Mouse (Mus musculus) olfactory bulb, adult 2 months (tissue): ENCODE data around the gene Rgp1. TPM values are rescaled to one million over a fixed set of nuclear protein-coding genes. Genes with fewer than 3 reads are reported as not detected.
"Not testable (repeated sequence)": the region's sequence is repeated elsewhere in the genome, so short reads cannot be mapped to it uniquely, and the experiment has no call there.

ENCODE experiments used
- H3K27ac ChIP-seq: fragments of 200-500 bp; 2 replicates; pipeline ENCODE4 v1.5.1; 2012; ENCODE audit warnings: low read depth, low read length; ENCODE audit not compliant: insufficient read depth
- H3K4me1 ChIP-seq: fragments of 200-500 bp; 2 replicates; pipeline ENCODE4 v1.6.1; 2012; ENCODE audit warnings: low read length; ENCODE audit not compliant: control insufficient read depth, insufficient read depth
- H3K4me3 ChIP-seq: fragments of 200-500 bp; 2 replicates; pipeline ENCODE4 v1.5.1; 2012; ENCODE audit warnings: mild to moderate bottlenecking, low read depth, low read length, moderate library complexity; ENCODE audit not compliant: insufficient read depth
- CTCF ChIP-seq: fragments of 200-500 bp; IDR thresholded peaks from 2 replicates; pipeline ENCODE4 v1.5.1; 2012; ENCODE audit warnings: low read depth, mild to moderate bottlenecking, low read length, moderate library complexity; ENCODE audit not compliant: insufficient read depth
- POLR2A ChIP-seq: fragments of 200-500 bp; IDR thresholded peaks from 2 replicates; pipeline ENCODE4 v1.6.1; 2012; ENCODE audit warnings: mild to moderate bottlenecking, low read depth, low read length, moderate library complexity; ENCODE audit not compliant: insufficient read depth
- WGBS: fragments of 180-500 bp; shearing (Covaris S2); methylation state at CpG from one replicate; pipeline ENCODE4 v1.1.7; 2018; 5-methylcytosine and 5-hydroxymethylcytosine counted together
- polyA plus RNA-seq: library from polyadenylated mRNA; stranded (reverse); fragments of >200 nt; gene quantifications from 2 replicates; pipeline ENCODE4 v1.2.4, GENCODE M21; 2012; ENCODE audit warnings: low replicate concordance; ENCODE audit not compliant: missing spikeins, insufficient read depth, insufficient read length

Gene Rgp1
- polyA plus RNA-seq, 1 experiment = not detected

DNA sequence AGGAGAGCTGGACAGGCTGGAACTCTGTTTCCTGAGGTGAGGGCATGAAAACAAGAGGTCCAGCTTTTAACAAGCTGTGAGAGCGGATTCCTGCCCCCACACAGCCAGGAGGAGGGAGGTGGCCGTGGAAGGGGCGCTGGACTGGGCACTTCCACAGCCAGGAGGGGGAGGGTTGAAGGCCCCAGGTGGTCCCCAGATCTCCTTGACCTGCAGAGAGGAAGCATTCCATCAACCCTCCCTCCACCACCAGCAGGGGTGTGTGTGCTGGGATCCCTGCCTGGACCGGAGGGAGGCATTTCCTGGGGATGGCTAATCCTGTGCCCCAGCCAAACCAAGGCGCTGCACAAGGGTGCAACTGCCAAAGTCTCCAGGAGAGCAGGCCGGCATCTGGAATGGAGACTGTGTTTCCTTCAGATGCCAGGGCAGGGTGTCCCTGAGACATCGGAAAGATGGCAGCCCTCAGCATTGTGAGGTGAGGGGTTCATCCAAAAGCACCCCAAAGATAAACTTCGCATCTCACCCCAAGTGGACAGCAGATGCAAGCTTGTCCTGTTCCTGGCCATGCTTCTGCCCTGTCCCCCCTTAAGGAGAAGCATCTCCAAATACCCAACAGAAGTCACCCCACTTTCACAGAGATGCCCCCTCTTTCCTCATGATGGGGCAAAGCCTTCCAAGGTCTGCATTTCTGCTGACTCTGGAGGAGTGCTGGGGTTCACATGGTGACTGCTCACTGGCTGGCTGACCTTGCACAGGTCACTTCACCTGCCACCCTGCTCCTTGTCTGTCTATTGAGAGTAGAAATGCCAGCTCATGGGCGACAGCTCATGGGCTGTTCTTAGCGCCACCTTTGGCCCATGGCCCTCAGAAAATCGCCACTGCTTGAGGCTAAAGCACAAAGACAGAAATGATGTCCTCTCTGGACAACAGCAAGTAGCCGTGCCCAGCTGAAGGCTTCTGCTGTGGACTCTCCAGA, 6.2 kb downstream of the Rgp1 start, which contains the start of gene Msmp:
Gene Msmp (minus strand): TSS at position 51 of the 973 bp plus-strand sequence.
- Histone ChIP-seq H3K27ac (no peak within 1 kb of the TSS), H3K4me3 (no peak within 1 kb of the TSS), H3K4me1 (peaks cover 11% of the 10 kb centered on the region)
- WGBS = 69% methylated on average over 12 of the region's 12 CpGs
- TF ChIP-seq POLR2A = no peak
- TF ChIP-seq CTCF = no peak

DNA sequence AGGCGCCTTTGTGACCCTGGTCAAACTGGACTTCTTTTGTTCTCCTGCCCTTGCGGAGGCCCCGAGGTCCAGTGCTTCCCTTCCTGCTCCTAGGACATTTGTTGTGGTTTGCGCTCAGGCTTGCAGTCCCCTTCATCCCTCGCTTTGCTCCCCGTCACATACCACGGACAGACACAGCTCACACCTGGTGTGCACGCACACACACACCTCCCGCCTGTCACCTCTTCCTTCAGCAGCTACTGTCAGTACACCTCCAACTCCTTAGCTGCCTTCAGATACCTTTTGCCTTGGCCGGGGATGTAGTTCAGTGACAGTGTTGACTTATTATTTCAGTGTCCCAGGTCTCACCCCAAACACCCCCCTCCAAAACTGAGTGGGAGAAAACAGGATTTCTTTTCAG, 7.2 kb downstream of the Rgp1 start:
- 57% methylated on average over 10 of the region's 10 CpGs for WGBS
- no peak for TF ChIP-seq CTCF
- no peak for TF ChIP-seq POLR2A
- Histone ChIP-seq H3K27ac (no peak overlapping the region), H3K4me1 (peaks cover 10% of the 10 kb centered on the region), H3K4me3 (no peak overlapping the region)

DNA sequence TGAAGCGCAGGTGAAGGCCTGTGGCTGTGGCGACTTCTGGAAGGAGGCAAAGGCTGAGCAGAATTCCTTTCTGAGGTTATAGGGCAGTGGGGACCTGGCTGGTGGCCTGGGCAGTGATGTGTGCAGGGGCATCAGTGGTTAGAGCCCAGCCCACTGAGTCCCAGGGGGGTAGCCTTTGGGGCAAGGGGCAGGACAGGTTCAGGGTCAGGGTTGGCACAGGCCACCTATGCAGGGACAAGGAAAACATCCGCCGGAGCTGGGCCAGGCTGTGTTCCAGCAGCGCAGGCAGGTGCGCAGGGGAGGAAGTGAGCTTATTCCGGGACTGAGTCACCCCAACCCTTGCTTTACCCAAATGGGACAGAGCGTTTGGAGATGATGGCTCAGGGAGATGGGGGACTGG, 7.9 kb downstream of the Rgp1 start:
- TF ChIP-seq CTCF = no peak
- no peak for TF ChIP-seq POLR2A
- H3K4me3 ChIP-seq = no peak overlapping the region
- no peak overlapping the region for H3K27ac ChIP-seq
- WGBS = 67% methylated on average over 8 of the region's 8 CpGs
- peaks cover 10% of the 10 kb centered on the region for H3K4me1 ChIP-seq

DNA sequence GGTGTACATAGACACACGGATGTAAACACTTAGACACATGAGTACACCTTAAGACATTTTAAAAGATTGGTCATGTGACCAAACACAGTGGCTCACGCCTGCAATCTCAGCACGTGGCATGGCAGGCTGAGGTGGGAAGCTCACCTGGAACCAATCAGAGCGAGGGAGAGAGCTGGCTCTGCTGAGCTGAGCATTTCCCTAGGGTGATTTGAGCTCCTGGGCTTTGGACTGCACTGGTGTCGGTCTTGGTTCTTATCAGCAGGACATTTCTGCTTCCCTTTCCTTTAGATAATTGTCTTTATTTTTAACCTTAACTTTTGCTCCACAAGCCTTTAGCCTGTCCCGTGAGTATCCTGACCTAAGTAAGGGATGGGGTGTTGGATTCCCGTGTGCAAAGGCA, 9.2 kb downstream of the Rgp1 start:
- peaks cover 10% of the 10 kb centered on the region for H3K4me1 ChIP-seq
- 67% methylated on average over 7 of the region's 7 CpGs for WGBS
- TF ChIP-seq CTCF (no peak), POLR2A (no peak)
- H3K4me3 ChIP-seq = no peak overlapping the region
- H3K27ac ChIP-seq = no peak overlapping the region

DNA sequence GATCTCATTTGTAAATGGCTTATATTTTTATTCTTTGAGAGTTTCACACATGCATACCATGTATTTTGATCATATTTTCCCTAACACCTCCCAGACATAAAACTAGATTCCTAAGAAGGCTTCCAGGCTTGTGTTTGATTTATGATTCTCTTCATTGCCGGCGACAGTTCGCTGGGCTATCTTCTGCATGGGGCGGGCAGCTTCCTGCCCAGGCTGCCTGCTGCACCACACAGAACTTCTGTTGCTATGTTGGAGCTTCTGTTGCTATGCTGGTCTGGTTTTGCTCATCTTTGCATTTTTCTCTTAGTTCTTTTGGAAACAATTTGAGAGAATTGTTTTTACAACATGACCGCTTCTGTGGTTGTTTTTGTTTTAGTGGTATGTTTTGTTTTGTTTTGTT, 13.0 kb downstream of the Rgp1 start:
- 66% methylated on average over 5 of the region's 5 CpGs for WGBS
- Histone ChIP-seq H3K27ac (no peak overlapping the region), H3K4me3 (no peak overlapping the region), H3K4me1 (peaks cover 3% of the 10 kb centered on the region; the same call in 1 of the 2 replicates)
- no peak for TF ChIP-seq CTCF
- no peak for TF ChIP-seq POLR2A

DNA sequence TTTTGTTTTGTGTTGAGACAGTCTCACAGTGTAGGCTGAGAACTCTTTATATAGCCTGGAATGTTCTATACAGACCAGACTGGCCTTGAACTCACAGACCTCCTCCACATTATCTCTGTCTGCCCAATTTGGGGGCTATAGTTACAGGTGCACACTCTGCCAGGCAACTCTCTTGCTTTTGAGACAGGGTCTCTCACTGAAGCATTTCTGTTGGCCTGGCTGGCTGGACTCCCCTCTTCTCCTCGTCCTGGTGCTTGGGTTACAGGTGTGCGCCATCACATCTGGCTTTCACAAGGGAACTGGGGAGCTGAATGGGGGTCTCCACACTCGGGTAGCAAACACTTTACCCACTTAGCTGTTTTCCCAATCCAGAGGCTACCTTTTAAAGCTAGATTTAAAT, 13.4 kb downstream of the Rgp1 start:
- 78% methylated on average over 3 of the region's 3 CpGs for WGBS
- TF ChIP-seq CTCF (no peak), POLR2A (no peak)
- Histone ChIP-seq H3K4me3 (no peak overlapping the region), H3K27ac (no peak overlapping the region), H3K4me1 (no peaks in the 10 kb centered on the region)

DNA sequence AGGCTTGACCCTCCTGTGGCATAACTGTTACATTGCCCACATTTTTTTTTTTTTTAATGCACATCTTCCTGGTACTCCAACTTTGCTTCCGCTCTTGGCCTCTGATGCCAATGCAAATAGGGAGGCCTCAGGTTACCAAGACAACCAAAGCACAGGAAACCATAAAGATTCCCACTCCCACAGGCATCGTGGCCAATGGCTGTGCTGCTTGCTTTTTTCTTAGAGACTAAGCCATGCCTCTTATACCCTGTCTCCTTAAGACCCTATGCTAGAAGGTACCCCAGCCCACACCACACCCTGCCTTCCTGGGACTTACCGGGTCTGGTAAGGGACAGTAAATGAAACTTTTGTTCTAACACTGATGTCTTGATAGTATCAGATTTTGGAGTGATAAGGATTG, 14.9 kb downstream of the Rgp1 start:
- H3K4me1 ChIP-seq = no peaks in the 10 kb centered on the region
- no peak overlapping the region for H3K4me3 ChIP-seq
- TF ChIP-seq POLR2A = no peak
- no peak for TF ChIP-seq CTCF
- 63% methylated on average over 3 of the region's 3 CpGs for WGBS
- H3K27ac ChIP-seq = no peak overlapping the region

DNA sequence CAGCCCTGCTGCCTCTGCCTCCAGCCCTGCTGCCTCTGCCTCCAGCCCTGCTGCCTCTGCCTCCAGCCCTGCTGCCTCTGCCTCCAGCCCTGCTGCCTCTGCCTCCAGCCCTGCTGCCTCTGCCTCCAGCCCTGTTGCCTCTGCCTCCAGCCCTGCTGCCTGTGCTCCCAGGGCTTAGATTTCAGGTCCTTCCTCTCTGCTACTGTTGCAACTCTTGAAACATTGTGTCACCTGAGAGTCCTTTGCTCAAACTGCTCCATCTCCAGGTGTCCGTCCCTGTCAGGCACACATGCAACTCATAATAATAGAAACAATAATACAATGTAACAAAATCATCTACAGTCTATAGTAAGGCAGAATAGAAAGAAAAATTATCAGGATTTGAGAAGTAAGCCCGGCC, 18.1 kb downstream of the Rgp1 start:
- not testable (repeated sequence) for H3K4me1 ChIP-seq, H3K27ac ChIP-seq, H3K4me3 ChIP-seq
- 83% methylated on average over 2 of the region's 2 CpGs for WGBS

DNA sequence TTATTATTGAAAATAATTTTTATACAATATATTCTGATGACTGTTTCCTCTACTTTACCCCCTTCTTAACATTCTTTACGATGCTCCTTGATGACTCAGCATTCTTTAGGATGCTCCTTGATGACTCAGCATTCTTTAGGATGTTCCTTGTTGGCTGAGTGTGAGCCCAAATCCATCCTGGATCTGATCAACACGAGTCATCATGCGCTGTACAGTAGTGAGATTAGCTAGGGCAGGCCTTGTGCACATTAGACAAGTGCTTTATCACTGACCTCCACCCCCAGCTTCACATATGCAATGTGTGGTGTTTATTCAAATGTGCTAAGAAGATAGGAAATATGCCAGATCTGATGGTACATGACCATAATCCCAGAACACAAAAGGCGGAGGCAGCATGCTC, 19.7 kb downstream of the Rgp1 start:
- Histone ChIP-seq H3K4me1 (no peaks in the 10 kb centered on the region), H3K4me3 (no peak overlapping the region), H3K27ac (no peak overlapping the region)
- 84% methylated on average over 4 of the region's 4 CpGs for WGBS
- TF ChIP-seq CTCF = no peak
- no peak for TF ChIP-seq POLR2A
